Mouse (Mus musculus): ENCODE data around the gene Hipk2.
A peak's percentile ranks its signal among the peaks of the same experiment; 100 is the strongest.

The Hipk2 gene

GRCm38 (mm10) chr6:38876071-38876911 is at the start of gene Hipk2:
TSS of gene Hipk2 (minus strand) at chr6:38876165.
- DNase-seq, result peak; percentile 88

GRCm38 (mm10) chr6:38925719-38926118 is 49.8 kb upstream of the Hipk2 start:
- peak; percentile 52 for DNase-seq

GRCm38 (mm10) chr6:38923870-38924817 is 48.2 kb upstream of the Hipk2 start:
- no peak for DNase-seq

GRCm38 (mm10) chr6:38923450-38923849 is 47.5 kb upstream of the Hipk2 start:
- DNase-seq, result no peak

- no peak for DNase-seq
Observed at GRCm38 (mm10) chr6:38922517-38922916, 46.6 kb upstream of the Hipk2 start.

- no peak for DNase-seq
Observed at GRCm38 (mm10) chr6:38921810-38922116, 45.8 kb upstream of the Hipk2 start.

- no peak for DNase-seq
Observed at GRCm38 (mm10) chr6:38921095-38921809, 45.3 kb upstream of the Hipk2 start.

GRCm38 (mm10) chr6:38920141-38920540 is 44.2 kb upstream of the Hipk2 start:
- no peak for DNase-seq

- no peak for DNase-seq
Observed at GRCm38 (mm10) chr6:38919135-38919740, 43.3 kb upstream of the Hipk2 start.

- no peak for DNase-seq
Observed at GRCm38 (mm10) chr6:38918728-38919127, 42.8 kb upstream of the Hipk2 start.

- no peak for DNase-seq
Observed at GRCm38 (mm10) chr6:38917415-38917814, 41.5 kb upstream of the Hipk2 start.

GRCm38 (mm10) chr6:38916571-38916970 is 40.6 kb upstream of the Hipk2 start:
- DNase-seq, result no peak

GRCm38 (mm10) chr6:38915776-38916175 is 39.8 kb upstream of the Hipk2 start:
- no peak for DNase-seq

- DNase-seq, result no peak
Observed at GRCm38 (mm10) chr6:38914181-38914580, 38.2 kb upstream of the Hipk2 start.

- no peak for DNase-seq
Observed at GRCm38 (mm10) chr6:38913386-38914042, 37.5 kb upstream of the Hipk2 start.

- DNase-seq, result no peak
Observed at GRCm38 (mm10) chr6:38912845-38913244, 36.9 kb upstream of the Hipk2 start.

- no peak for DNase-seq
Observed at GRCm38 (mm10) chr6:38912121-38912660, 36.2 kb upstream of the Hipk2 start.

- DNase-seq, result peak; percentile 79
Observed at GRCm38 (mm10) chr6:38910828-38911559, 35.0 kb upstream of the Hipk2 start.

GRCm38 (mm10) chr6:38908401-38908800 is 32.4 kb upstream of the Hipk2 start:
- no peak for DNase-seq

- no peak for DNase-seq
Observed at GRCm38 (mm10) chr6:38906005-38906404, 30.0 kb upstream of the Hipk2 start.

- no peak for DNase-seq
Observed at GRCm38 (mm10) chr6:38902820-38903439, 27.0 kb upstream of the Hipk2 start.
